15 mouse cellular contexts compared by ENCODE assay signal in genomic region chr17:5583472-5584145, GRCm38 (mm10).
DNase-seq lines count a peak whose midpoint lies in the region; ATAC-seq and TF ChIP-seq lines count a peak whose summit lies in the region.
"Had no signal": no experiment of that assay in that cellular context is flagged by ENCODE, and none has a peak within 500 bp of the region (broad histone marks: within the 10 kb centered on the region; RNA-seq: fewer than 3 reads in every experiment).

No protein-coding gene starts in this region.

- no peak overlapping the region for H3K4me3 ChIP-seq in left cerebral cortex, adult 2 months
- peak overlapping the region; percentile 18; the same call in 1 of the 2 replicates for H3K4me3 ChIP-seq in midbrain, embryonic 10.5 days
- no peak overlapping the region for H3K4me3 ChIP-seq in lung, postnatal 0 days (ENCODE audit: low read depth, low read length)
- H3K4me3 ChIP-seq: embryonic facial prominence, embryonic 15.5 days; heart, embryonic 13.5 days; kidney, embryonic 15.5 days; neural tube, embryonic 12.5 days had no signal

- H3K4me2 ChIP-seq in lung, postnatal 0 days (replicated peaks; ENCODE audit: low read depth, low read length), result no peak overlapping the region
- H3K4me2 ChIP-seq: embryonic facial prominence, embryonic 15.5 days; heart, embryonic 13.5 days; kidney, embryonic 15.5 days; neural tube, embryonic 12.5 days had no signal

- H3K27ac ChIP-seq in left cerebral cortex, adult 2 months, result peak overlapping the region; percentile 21; the same call in 1 of the 2 replicates
- peak overlapping the region; percentile 76 for H3K27ac ChIP-seq in midbrain, embryonic 10.5 days (replicated peaks)
- H3K27ac ChIP-seq in lung, postnatal 0 days (ENCODE audit: low read length), result no peak overlapping the region
- H3K27ac ChIP-seq: embryonic facial prominence, embryonic 15.5 days; heart, embryonic 13.5 days; kidney, embryonic 15.5 days; neural tube, embryonic 12.5 days had no signal

- no peak for ATAC-seq in lung, postnatal 0 days

- no peak for TF ChIP-seq EP300 in lung, postnatal 0 days (IDR thresholded peaks at IDR 0.05)

- WGBS in midbrain, embryonic 10.5 days, result 58% methylated on average over 12 of the region's 12 CpGs
- WGBS in lung, postnatal 0 days, result 66% methylated on average over 12 of the region's 12 CpGs

- no peaks in the 10 kb centered on the region for H3K27me3 ChIP-seq in midbrain, embryonic 10.5 days (ENCODE audit: low read depth, poor library complexity, severe bottlenecking)
- no peaks in the 10 kb centered on the region for H3K27me3 ChIP-seq in lung, postnatal 0 days (replicated peaks; ENCODE audit: insufficient read depth, low read length)
- H3K27me3 ChIP-seq: embryonic facial prominence, embryonic 15.5 days; heart, embryonic 13.5 days; kidney, embryonic 15.5 days; neural tube, embryonic 12.5 days had no signal

- peaks cover 17% of the 10 kb centered on the region for H3K4me1 ChIP-seq in midbrain, embryonic 10.5 days
- no peaks in the 10 kb centered on the region for H3K4me1 ChIP-seq in lung, postnatal 0 days (ENCODE audit: insufficient read depth, low read depth, low read length)
- H3K4me1 ChIP-seq: heart, embryonic 13.5 days; kidney, embryonic 15.5 days had no signal

- peak; percentile 41 to 46 for DNase-seq in cerebellum, adult 18-20 months
- no peak for DNase-seq in cerebellum, adult 9-10 months
- no peak for DNase-seq in left cerebral cortex, adult 2 months (ENCODE audit: extremely low spot score in 1 of 2, low spot score in 2 of 2)
- no peak for DNase-seq in left cerebral cortex, adult 9 months (ENCODE audit: low spot score in 2 of 2)
- DNase-seq in midbrain, embryonic 10.5 days (ENCODE audit: low spot score), result peak; percentile 18
- DNase-seq in retina, postnatal 1 day, result peak; percentile 47
- DNase-seq in lung, postnatal 0 days (ENCODE audit: low spot score), result no peak
- no peak for DNase-seq in right cerebral cortex, postnatal 4 days
- DNase-seq: adrenal gland, postnatal 14 days; left cerebral cortex, postnatal 4 days; thymus, postnatal 25 days had no signal

- no peaks in the 10 kb centered on the region for H3K9me3 ChIP-seq in midbrain, embryonic 10.5 days (replicated peaks)
- no peaks in the 10 kb centered on the region for H3K9me3 ChIP-seq in lung, postnatal 0 days (ENCODE audit: low read length)
- H3K9me3 ChIP-seq: embryonic facial prominence, embryonic 15.5 days; heart, embryonic 13.5 days; kidney, embryonic 15.5 days; neural tube, embryonic 12.5 days had no signal

- intact Hi-C loops in left cerebral cortex, adult 2 months (cut with DNase I), result no loop called here

- H3K36me3 ChIP-seq in midbrain, embryonic 10.5 days, result no peaks in the 10 kb centered on the region
- no peaks in the 10 kb centered on the region for H3K36me3 ChIP-seq in lung, postnatal 0 days (ENCODE audit: insufficient read depth, low read length)
- H3K36me3 ChIP-seq: embryonic facial prominence, embryonic 15.5 days; heart, embryonic 13.5 days; kidney, embryonic 15.5 days; neural tube, embryonic 12.5 days had no signal

- TF ChIP-seq CTCF in left cerebral cortex, adult 2 months (IDR thresholded peaks at IDR 0.05), result no peak
- no peak for TF ChIP-seq CTCF in lung, postnatal 0 days (IDR thresholded peaks at IDR 0.05)

- no peak overlapping the region for H3K9ac ChIP-seq in lung, postnatal 0 days (replicated peaks; ENCODE audit: low read depth)
- H3K9ac ChIP-seq: embryonic facial prominence, embryonic 15.5 days; heart, embryonic 13.5 days; kidney, embryonic 15.5 days; neural tube, embryonic 12.5 days had no signal

Comparison
In these comparisons a context has a peak if more than half of its experiments do, and no peak if none do; other contexts are left out.
1. DNase-seq: peak in cerebellum, adult 18-20 months (2 of 2), midbrain, embryonic 10.5 days (single experiment) and retina, postnatal 1 day (single experiment); none in cerebellum, adult 9-10 months (single experiment), left cerebral cortex, adult 2 months (0 of 2), left cerebral cortex, adult 9 months (0 of 2), lung, postnatal 0 days (single experiment) and right cerebral cortex, postnatal 4 days (single experiment).